Mouse (Mus musculus): Measurements from ENCODE around the gene Gm11172. TPM values are rescaled to one million over a fixed set of nuclear protein-coding genes. Genes with fewer than 3 reads are reported as not detected.
"Not testable (repeated sequence)": the region's sequence is repeated elsewhere in the genome, so short reads cannot be mapped to it uniquely, and the experiment has no call there.

The Gm11172 gene
- polyA plus RNA-seq, 1 experiment from 2014 or later, result not detected

DNA sequence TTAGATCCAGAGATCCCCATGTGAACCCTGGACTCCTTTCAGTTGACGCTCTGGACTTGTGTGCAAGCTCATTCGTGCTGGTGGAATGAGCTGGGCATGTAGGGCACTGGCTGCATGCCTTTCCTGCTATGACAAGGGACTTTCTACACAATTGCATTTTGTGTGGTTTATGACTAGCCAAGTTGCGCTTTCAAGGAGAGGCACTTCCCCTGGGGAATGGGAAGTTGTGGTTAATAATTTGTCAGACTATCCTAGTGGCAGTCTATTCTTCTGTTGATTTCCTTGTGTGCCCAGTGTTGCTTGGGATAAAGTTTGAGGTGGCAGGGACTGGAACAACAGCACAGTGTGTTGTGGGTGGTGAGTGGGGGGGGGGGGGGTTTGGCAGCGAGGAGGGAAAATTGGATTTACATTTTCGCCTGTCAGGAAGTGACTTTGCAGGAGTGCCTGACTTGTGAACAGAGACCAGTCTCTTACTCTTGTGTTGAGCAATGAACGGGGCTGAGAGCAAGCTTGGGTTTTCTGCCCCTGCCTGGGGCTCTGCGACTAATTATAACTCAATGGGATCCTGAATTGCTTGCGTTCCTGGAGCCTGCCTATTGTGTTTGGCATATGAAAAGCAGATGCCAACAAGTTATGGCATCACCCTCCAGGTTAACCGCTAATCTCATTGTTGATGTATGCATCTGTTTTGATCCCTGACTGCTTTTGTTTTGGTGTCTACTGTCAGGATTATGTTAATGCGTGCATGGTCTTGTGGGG, 26.0 kb downstream of the Gm11172 start:
- Histone ChIP-seq H3K9ac (peak overlapping the region; percentile 43), H3K27ac (peak overlapping the region; percentile 78), H3K9me3 (no peaks in the 10 kb centered on the region), H3K27me3 (no peaks in the 10 kb centered on the region), H3K4me3 (no peak overlapping the region), H3K4me2 (replicated peaks) (peak overlapping the region; percentile 27; the same call in 1 of the 2 replicates), H3K4me1 (peaks cover 68% of the 10 kb centered on the region), H3K36me3 (peaks cover 8% of the 10 kb centered on the region; the same call in 1 of the 2 replicates)
- 30% methylated on average over 10 of the region's 10 CpGs for WGBS
- no peak for ATAC-seq (ENCODE audit: low FRiP score, low read depth)

DNA sequence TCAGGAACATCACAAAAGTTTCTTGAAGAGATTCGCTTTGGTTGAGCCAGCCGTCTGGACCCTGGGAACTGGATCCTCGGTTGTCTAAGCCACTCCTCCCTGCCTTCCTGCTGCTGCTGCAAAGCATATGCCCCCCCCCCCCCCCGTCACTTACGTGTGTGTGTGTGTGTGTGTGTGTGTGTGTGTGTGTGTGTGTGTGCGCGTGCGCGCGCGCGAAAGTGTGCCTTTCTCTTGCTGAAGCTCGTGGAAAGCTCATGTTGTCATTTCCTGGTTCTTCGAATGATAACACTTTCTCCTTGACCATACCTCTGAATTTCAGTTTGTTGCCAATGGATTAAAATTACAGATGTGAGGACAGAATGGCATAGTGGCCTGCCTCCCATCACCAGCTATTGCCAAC, 27.3 kb downstream of the Gm11172 start:
- H3K9me3 ChIP-seq, result no peaks in the 10 kb centered on the region
- H3K27me3 ChIP-seq, result no peaks in the 10 kb centered on the region
- peaks cover 8% of the 10 kb centered on the region; the same call in 1 of the 2 replicates for H3K36me3 ChIP-seq
- H3K27ac ChIP-seq, result peak overlapping the region; percentile 39; the same call in 1 of the 2 replicates
- 66% methylated on average over 8 of the region's 14 CpGs for WGBS
- no peak overlapping the region for H3K9ac ChIP-seq
- H3K4me2 ChIP-seq (replicated peaks), result no peak overlapping the region
- ATAC-seq (ENCODE audit: low FRiP score, low read depth), result no peak
- peaks cover 69% of the 10 kb centered on the region for H3K4me1 ChIP-seq
- H3K4me3 ChIP-seq, result no peak overlapping the region

GRCm38 (mm10) chr16:10842282-10842855, 29.7 kb downstream of the Gm11172 start:
- H3K4me2 ChIP-seq (replicated peaks), result no peak overlapping the region
- 81% methylated on average over 4 of the region's 4 CpGs for WGBS
- H3K9ac ChIP-seq, result no peak overlapping the region
- no peaks in the 10 kb centered on the region for H3K27me3 ChIP-seq
- H3K4me3 ChIP-seq, result no peak overlapping the region
- peaks cover 8% of the 10 kb centered on the region; the same call in 1 of the 2 replicates for H3K36me3 ChIP-seq
- peaks cover 56% of the 10 kb centered on the region for H3K4me1 ChIP-seq
- H3K9me3 ChIP-seq, result no peaks in the 10 kb centered on the region
- H3K27ac ChIP-seq, result no peak overlapping the region
- ATAC-seq (ENCODE audit: low FRiP score, low read depth), result no peak

GRCm38 (mm10) chr16:10843486-10844318, 31.0 kb downstream of the Gm11172 start:
- H3K4me3 ChIP-seq, result peak overlapping the region; percentile 22
- no peaks in the 10 kb centered on the region for H3K27me3 ChIP-seq
- H3K36me3 ChIP-seq, result peaks cover 8% of the 10 kb centered on the region; the same call in 1 of the 2 replicates
- WGBS, result 12% methylated on average over 18 of the region's 18 CpGs
- no peak; the same call in 1 of the 2 replicates for ATAC-seq (ENCODE audit: low FRiP score, low read depth)
- H3K4me2 ChIP-seq (replicated peaks), result peak overlapping the region; percentile 61
- no peaks in the 10 kb centered on the region for H3K9me3 ChIP-seq
- peak overlapping the region; percentile 58 for H3K9ac ChIP-seq
- peak overlapping the region; percentile 81 for H3K27ac ChIP-seq
- H3K4me1 ChIP-seq, result peaks cover 52% of the 10 kb centered on the region

- Histone ChIP-seq H3K4me3 (no peak overlapping the region), H3K9ac (0 out of 2 replicates have a peak overlapping the region, but pooled peaks have one; percentile 58), H3K4me1 (peaks cover 52% of the 10 kb centered on the region), H3K36me3 (peaks cover 8% of the 10 kb centered on the region; the same call in 1 of the 2 replicates), H3K27me3 (no peaks in the 10 kb centered on the region), H3K9me3 (no peaks in the 10 kb centered on the region), H3K4me2 (replicated peaks) (peak overlapping the region; percentile 61), H3K27ac (peak overlapping the region; percentile 81)
- 36% methylated on average over 6 of the region's 6 CpGs for WGBS
- ATAC-seq (ENCODE audit: low FRiP score, low read depth), result no peak
These were observed 31.6 kb downstream of the Gm11172 start for GRCm38 (mm10) chr16:10844319-10844670.

- Histone ChIP-seq H3K27ac (no peak overlapping the region), H3K9me3 (no peaks in the 10 kb centered on the region), H3K36me3 (no peaks in the 10 kb centered on the region; the same call in 1 of the 2 replicates), H3K4me1 (peaks cover 61% of the 10 kb centered on the region), H3K4me3 (no peak overlapping the region), H3K9ac (no peak overlapping the region), H3K4me2 (replicated peaks) (no peak overlapping the region), H3K27me3 (no peaks in the 10 kb centered on the region)
- 81% methylated on average over 6 of the region's 6 CpGs for whole genome bisulfite sequencing
- no peak for ATAC-seq (ENCODE audit: low FRiP score, low read depth)
These were observed 33.2 kb downstream of the Gm11172 start for GRCm38 (mm10) chr16:10845952-10846351.

DNA sequence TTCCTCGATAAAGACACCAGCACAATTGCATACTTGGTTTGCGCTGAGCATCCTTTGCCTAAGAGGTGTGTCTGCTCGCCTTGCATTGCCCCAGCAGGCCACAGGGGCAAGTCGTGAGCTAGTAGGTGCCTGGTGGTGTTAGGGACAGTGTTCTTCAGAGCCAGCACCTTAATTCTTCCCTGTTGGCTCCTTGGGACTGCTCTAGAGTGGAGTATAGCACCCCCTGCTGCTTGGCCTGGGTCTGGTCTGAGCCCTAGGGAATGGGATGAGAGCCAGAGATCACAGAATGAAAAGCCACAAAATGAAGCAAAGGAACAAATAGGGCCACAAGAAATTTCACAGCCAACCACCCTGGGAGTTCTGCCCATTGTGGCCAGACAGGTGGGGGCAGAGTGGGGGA, 33.8 kb downstream of the Gm11172 start:
- ATAC-seq (ENCODE audit: low FRiP score, low read depth), result no peak
- WGBS, result 52% methylated on average over 4 of the region's 4 CpGs
- Histone ChIP-seq H3K27me3 (no peaks in the 10 kb centered on the region), H3K4me1 (peaks cover 64% of the 10 kb centered on the region), H3K4me2 (replicated peaks) (no peak overlapping the region), H3K27ac (no peak overlapping the region), H3K9me3 (no peaks in the 10 kb centered on the region), H3K4me3 (no peak overlapping the region), H3K9ac (no peak overlapping the region), H3K36me3 (no peaks in the 10 kb centered on the region)

- peak overlapping the region; percentile 42 for H3K4me2 ChIP-seq (replicated peaks)
- ATAC-seq (ENCODE audit: low FRiP score, low read depth), result peak; percentile 82
- no peak overlapping the region for H3K9ac ChIP-seq
These were observed 37.5 kb downstream of the Gm11172 start for GRCm38 (mm10) chr16:10849965-10850861.

GRCm38 (mm10) chr16:10850905-10851304, 38.2 kb downstream of the Gm11172 start:
- H3K4me1 ChIP-seq, result peaks cover 44% of the 10 kb centered on the region
- 45% methylated on average over 4 of the region's 4 CpGs for WGBS
- no peaks in the 10 kb centered on the region for H3K27me3 ChIP-seq
- H3K36me3 ChIP-seq, result no peaks in the 10 kb centered on the region
- peak overlapping the region; percentile 42 for H3K4me2 ChIP-seq (replicated peaks)
- no peak overlapping the region for H3K9ac ChIP-seq
- peak overlapping the region; percentile 94 for H3K27ac ChIP-seq
- no peaks in the 10 kb centered on the region for H3K9me3 ChIP-seq
- H3K4me3 ChIP-seq, result no peak overlapping the region
- 0 out of 2 replicates have a peak, but pooled peaks have one; percentile 21 for ATAC-seq (ENCODE audit: low FRiP score, low read depth)

More at GRCm38 (mm10) chr16:10849965-10850861, 37.5 kb downstream of the Gm11172 start:
- Histone ChIP-seq H3K27me3 (no peaks in the 10 kb centered on the region), H3K27ac (peak overlapping the region; percentile 94), H3K9me3 (no peaks in the 10 kb centered on the region), H3K4me1 (peaks cover 44% of the 10 kb centered on the region), H3K36me3 (no peaks in the 10 kb centered on the region), H3K4me3 (no peak overlapping the region; the same call in 1 of the 2 replicates)
- WGBS, result 18% methylated on average over 12 of the region's 12 CpGs

DNA sequence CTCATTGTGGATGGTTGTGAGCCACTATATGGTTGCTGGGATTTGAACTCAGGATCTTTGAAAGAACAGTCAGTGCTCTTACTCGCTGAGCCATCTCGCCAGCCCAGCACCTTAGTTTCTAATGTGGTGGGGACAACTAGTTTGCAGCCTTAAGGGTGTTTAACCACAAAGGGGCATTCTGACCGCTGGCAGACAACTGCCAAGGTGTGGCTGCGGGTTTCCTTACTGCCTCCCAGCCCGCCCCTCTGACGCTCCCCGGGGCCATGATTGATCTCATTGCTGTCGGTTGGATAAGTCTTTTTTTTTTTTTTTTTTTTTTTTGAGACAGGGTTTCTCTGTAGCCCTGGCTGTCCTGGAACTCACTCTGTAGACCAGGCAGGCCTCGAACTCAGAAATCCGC, 39.5 kb downstream of the Gm11172 start:
- not testable (repeated sequence) for H3K4me2 ChIP-seq (replicated peaks); H3K4me3 ChIP-seq; H3K36me3 ChIP-seq; H3K9me3 ChIP-seq; H3K27me3 ChIP-seq; H3K9ac ChIP-seq; ATAC-seq (ENCODE audit: low FRiP score, low read depth); H3K27ac ChIP-seq
- WGBS, result 89% methylated on average over 10 of the region's 10 CpGs
- H3K4me1 ChIP-seq, result peaks cover 44% of the 10 kb centered on the region

- Histone ChIP-seq H3K27ac (no peak overlapping the region), H3K4me3 (no peak overlapping the region), H3K9ac (no peak overlapping the region), H3K4me1 (peaks cover 6% of the 10 kb centered on the region; the same call in 1 of the 2 replicates), H3K9me3 (no peaks in the 10 kb centered on the region), H3K27me3 (no peaks in the 10 kb centered on the region), H3K36me3 (no peaks in the 10 kb centered on the region; the same call in 1 of the 2 replicates), H3K4me2 (replicated peaks) (no peak overlapping the region)
- ATAC-seq (ENCODE audit: low FRiP score, low read depth), result no peak
- 89% methylated on average over 7 of the region's 7 CpGs for WGBS
These were observed 47.1 kb downstream of the Gm11172 start for GRCm38 (mm10) chr16:10859726-10860245.
